Mouse (Mus musculus) T-helper 17 cell (primary cell): ENCODE data around the gene Abhd14a.

Experiments used
- in situ Hi-C, 2 experiments: fragments of 300-600 bp; cut with MboI, MseI; formaldehyde crosslinking; loops; 1 replicate in 1 of 2; 2 replicates in 1 of 2; pipeline ENCODE4 v1.15.1; 2025; ENCODE audit warnings: high pct_unique_total_duplicates in 2 of 2

The Abhd14a gene

GRCm38 (mm10) chr9:106454071-106454761 is 6.7 kb upstream of the Abhd14a start:
- in situ Hi-C loops, result loop anchor here in 1 of 2 experiments (10.0 kb wide), 1 partner anchor 1101 kb away; the partner anchor contains the start of gene Rassf1

- in situ Hi-C loops, result loop anchor here in 1 of 2 experiments (10.0 kb wide), 1 partner anchor 1101 kb away; the partner anchor contains the start of gene Rassf1
Measured at GRCm38 (mm10) chr9:106453271-106454070, 6.0 kb upstream of the Abhd14a start, which contains the start of gene Pcbp4. Pcbp4 (plus strand) TSS chr9:106453291.

DNA sequence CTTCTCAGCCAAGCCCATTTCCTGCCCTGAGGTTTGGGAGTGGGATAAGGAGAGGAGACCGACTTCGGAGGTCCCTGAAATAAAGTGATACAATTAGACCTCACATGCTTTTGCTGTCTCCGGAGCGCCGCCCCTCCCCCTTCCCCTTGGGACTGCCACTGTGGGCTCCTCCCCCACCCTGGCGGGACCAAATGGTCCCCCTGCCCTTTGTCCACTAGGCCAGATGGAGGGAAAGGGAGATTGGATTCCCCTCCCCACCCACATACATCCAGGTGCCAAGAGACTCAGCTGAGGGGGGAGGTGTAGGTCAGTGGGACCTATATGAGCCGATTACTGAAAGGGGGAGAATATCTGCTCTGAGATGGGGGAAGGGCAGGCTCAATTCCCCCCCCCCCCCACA is 5.3 kb upstream of the Abhd14a start:
- in situ Hi-C loops, result loop anchor here in 1 of 2 experiments (10.0 kb wide), 1 partner anchor 1102 kb away; the partner anchor contains the start of gene Rassf1

- in situ Hi-C loops, result loop anchor here in 1 of 2 experiments (10.0 kb wide), 1 partner anchor 1102 kb away; the partner anchor contains the start of gene Rassf1
Measured at GRCm38 (mm10) chr9:106452351-106452750, 4.9 kb upstream of the Abhd14a start.

DNA sequence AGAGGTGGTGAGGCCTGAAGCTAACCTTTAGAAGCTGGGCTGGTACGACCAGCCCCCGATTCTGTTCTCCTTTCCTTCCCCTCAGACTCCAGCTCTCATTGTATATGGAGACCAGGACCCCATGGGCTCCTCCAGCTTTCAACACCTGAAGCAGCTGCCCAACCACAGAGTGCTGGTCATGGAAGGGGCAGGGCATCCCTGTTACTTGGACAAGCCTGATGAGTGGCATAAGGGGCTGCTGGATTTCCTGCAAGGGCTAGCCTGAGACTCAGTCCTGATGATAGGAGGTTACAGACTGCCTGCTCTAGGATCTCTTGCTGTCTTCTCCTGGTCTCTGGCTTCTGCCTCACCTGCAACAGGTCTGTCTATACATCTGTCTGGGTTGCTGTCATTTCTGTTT is 4.4 kb upstream of the Abhd14a start:
- in situ Hi-C loops, result loop anchor here in 1 of 2 experiments (10.0 kb wide), 1 partner anchor 1103 kb away; the partner anchor contains the start of gene Rassf1

DNA sequence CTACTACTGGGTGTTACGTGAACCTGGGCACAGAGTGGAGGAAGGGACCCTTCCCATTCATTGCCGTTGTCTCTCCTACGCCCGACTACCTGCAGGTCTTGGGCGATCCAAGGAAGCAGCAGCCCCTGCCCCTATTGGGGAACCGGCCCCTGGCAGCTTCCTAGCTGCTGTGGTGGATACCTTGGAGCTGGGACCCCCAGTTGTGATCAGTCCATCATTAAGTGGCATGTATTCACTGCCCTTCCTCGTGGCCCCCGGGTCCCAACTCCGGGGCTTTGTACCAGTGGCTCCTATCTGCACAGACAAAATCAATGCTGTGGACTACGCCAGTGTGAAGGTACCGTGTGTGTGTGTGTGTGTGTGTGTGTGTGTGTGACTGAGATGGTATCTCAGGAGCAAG is 3.8 kb upstream of the Abhd14a start:
- in situ Hi-C loops, result loop anchor here in 1 of 2 experiments (10.0 kb wide), 1 partner anchor 1104 kb away; the partner anchor contains the start of gene Rassf1

DNA sequence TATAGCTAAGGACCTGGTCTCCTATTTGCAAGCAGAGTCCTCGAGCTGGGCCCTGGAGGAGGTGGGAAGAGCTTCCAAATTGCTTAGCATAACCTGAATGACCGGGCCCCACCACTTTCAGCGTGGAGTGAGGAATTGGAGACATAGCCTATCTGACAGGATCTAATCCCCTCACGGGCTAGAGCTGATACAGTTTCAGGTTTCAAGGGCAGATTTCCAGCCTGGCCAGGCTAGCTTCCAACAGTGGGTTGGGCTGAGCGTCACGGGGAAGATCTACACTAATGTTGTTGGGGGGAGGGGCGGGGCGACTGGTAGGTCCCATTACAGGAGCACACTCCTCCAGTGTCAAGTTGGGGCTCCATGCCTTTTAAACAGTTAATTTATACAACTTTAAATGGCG is 3.2 kb upstream of the Abhd14a start:
- in situ Hi-C loops, result loop anchor here in 1 of 2 experiments (10.0 kb wide), 1 partner anchor 1104 kb away; the partner anchor contains the start of gene Rassf1

DNA sequence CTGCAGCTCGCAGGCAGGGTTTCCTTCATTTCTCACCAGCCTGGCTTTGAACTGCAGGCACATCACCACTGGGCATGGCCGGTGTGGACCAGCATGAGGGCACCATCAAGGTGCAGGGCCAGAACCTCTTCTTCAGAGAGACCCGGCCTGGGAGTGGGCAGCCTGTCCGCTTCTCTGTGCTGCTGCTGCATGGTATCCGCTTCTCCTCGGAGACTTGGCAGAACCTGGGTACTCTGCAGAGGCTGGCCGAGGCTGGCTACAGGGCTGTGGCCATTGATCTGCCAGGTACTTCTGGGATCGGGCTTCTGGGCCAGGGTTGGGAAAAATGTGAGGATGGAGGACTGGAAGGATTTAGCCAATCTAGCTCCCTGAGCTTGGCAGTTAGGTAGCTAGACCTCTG is 2.5 kb upstream of the Abhd14a start:
- in situ Hi-C loops, result loop anchor here (10.0 to 25.0 kb wide), 3 partner anchors 963 to 1105 kb away; partner anchors contain the start of genes Rassf1 (in 1 of the 2) and Tmem115 (in 1 of the 2)

DNA sequence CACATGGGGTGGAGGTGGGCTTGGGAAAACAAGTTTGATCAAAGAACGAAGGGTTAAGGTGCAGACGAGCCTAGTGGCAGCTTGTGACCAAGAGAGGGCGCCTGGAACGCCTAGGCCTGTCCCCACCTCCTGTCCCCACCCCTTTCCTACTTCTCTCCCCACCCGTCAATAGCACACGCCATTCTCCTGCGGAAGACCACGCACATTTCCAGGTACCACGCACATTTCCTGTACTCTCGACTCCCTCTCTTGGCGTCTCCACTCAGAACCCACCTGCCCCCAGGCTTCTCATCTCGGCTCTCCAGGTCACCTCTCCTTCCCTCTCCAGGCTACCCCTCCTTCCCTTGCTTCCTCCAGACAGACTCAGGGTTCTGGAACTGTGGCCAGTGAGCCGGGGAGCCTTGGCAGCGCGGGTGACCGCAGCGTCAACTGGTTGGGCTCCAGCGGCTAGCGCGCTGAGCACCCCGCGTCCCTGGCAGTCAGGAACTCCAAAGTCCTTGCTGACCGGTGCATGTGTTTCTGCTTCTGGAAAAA is 1.1 kb upstream of the Abhd14a start:
- in situ Hi-C loops, result loop anchor here in 1 of 2 experiments (10.0 to 25.0 kb wide), 2 partner anchors 961 to 1086 kb away; partner anchors contain the start of gene Tmem115

GRCm38 (mm10) chr9:106447951-106448350 is 473 bp upstream of the Abhd14a start:
- in situ Hi-C loops, result loop anchor here in 1 of 2 experiments (10.0 to 25.0 kb wide), 2 partner anchors 961 to 1087 kb away; partner anchors contain the start of gene Tmem115

DNA sequence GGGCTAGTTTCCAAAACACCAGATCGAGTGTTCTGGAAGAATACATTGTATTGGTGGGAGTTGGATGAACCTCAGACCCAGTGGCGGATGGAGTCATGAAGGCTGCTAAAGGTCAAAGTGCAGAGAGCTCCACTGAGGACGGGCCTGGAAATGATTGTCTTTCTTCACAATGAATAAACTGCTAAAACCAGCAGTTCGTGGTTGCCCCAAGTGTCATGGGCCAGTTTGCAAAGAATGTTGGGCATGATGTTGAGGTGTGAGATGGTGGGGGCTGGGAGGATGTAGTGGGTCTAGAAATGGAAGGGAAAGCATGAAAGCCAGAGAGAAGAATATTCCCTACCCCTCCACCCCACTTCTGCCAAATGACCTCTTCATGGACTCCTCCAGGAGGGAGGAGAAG is 2.6 kb downstream of the Abhd14a start:
- in situ Hi-C loops, result loop anchor here (5.0 to 25.0 kb wide), 3 partner anchors 32 to 1090 kb away; partner anchors contain the start of genes Parp3 (in 1 of the 2), Rrp9 (in 1 of the 2) and Tmem115 (in 1 of the 2)

DNA sequence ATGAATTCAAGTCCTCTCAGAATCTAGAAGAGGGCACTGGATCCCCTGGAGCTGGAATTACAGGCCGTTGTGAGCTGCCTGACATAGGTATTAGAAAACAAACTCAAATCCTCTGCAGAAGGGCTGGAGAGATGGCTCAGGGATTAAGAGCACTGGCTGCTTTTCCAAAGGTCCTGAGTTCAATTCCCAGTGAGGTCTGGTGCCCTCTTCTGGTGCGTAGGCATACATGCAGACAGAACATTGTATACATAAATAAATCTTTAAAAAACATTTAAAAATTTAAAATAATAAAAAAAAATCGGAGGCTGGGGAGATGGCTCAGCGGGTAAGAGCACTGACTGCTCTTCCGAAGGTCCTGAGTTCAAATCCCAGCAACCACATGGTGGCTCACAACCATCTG is 4.8 kb downstream of the Abhd14a start:
- in situ Hi-C loops, result loop anchor here (5.0 to 25.0 kb wide), 3 partner anchors 35 to 1092 kb away; partner anchors contain the start of genes Parp3 (in 1 of the 2), Rrp9 (in 1 of the 2) and Tmem115 (in 1 of the 2)

GRCm38 (mm10) chr9:106436566-106436965 is 10.9 kb downstream of the Abhd14a start:
- in situ Hi-C loops, result loop anchor here (5.0 to 25.0 kb wide), 3 partner anchors 36 to 949 kb away; partner anchors contain the start of gene Ppm1m (in 1 of the 2)

- in situ Hi-C loops, result loop anchor here (10.0 to 25.0 kb wide), 2 partner anchors 239 to 946 kb away; partner anchors contain the start of gene Ppm1m (in 1 of the 2)
Measured at GRCm38 (mm10) chr9:106433389-106433788, 14.1 kb downstream of the Abhd14a start.

DNA sequence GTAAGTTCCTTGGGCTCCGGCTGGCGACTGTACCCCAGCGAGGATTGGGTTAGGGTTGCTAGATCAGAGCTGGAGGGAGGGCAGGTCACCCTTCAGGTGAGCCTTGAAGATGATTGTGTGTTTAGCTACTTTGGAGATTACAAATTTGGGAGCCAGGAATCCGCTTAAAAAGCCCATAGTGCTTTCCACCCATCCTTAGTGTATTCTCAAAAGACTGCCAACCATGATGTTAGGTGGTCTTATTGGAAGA is 17.5 kb downstream of the Abhd14a start:
- in situ Hi-C loops, result loop anchor here (10.0 to 25.0 kb wide), 2 partner anchors 235 to 943 kb away; partner anchors contain the start of gene Ppm1m (in 1 of the 2)

DNA sequence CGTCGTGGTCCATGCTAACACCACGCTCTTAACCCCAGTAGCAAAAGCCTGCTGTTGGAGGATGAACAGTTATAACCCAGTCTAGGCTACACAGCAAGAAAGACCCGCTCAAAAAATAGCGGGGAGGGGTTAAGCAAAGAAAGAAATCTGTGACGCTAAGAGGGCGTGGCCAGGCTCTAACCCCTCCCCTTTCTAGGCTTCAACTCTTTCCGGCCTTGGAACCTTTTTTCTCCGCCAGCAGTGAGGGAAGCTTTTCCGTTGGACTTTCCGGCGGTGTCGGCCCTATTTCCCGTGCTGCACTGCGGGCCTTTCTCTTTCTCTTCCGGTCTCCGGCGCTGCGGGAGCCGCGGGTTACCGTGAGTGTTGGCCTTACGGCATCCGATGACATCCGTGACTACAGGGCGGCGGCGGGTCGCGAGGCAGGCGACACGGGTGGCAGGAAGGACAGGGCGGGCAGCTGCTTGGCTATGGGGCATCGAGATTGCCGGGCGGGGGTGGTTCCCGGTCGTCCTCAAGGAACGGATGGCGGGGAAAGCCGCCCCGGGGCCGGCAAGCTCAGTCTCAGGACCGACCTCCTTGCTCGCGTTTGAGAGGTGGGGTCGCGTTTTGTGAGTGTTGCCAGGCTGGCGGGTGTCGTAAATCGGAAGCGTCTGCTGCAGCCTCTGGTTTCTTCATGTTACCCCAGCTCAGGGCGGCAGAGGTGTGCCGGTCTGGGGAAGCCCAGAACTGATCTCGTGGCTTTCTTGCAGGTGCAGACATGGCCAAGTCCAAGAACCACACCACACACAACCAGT is 18.1 kb downstream of the Abhd14a start, which contains the start of gene Rpl29:
TSS of gene Rpl29 (plus strand) at position 234 of the 794 bp plus-strand sequence.
- in situ Hi-C loops, result loop anchor here (5.0 to 25.0 kb wide), 4 partner anchors 62 to 942 kb away; partner anchors contain the start of genes Dusp7 (in 1 of the 2), Ppm1m (in 1 of the 2) and Wdr82 (in 1 of the 2)

GRCm38 (mm10) chr9:106428719-106429220 is 18.7 kb downstream of the Abhd14a start:
- in situ Hi-C loops, result loop anchor here (5.0 to 25.0 kb wide), 3 partner anchors 61 to 941 kb away; partner anchors contain the start of genes Dusp7 (in 1 of the 2) and Wdr82 (in 1 of the 2)

- in situ Hi-C loops, result loop anchor here in 1 of 2 experiments (10.0 kb wide), 1 partner anchor 247 kb away; the partner anchor contains the start of gene Wdr82
Measured at GRCm38 (mm10) chr9:106421865-106422160, 25.7 kb downstream of the Abhd14a start.
